Mouse (Mus musculus): ENCODE measurements around the gene Fchsd2.

DNA sequence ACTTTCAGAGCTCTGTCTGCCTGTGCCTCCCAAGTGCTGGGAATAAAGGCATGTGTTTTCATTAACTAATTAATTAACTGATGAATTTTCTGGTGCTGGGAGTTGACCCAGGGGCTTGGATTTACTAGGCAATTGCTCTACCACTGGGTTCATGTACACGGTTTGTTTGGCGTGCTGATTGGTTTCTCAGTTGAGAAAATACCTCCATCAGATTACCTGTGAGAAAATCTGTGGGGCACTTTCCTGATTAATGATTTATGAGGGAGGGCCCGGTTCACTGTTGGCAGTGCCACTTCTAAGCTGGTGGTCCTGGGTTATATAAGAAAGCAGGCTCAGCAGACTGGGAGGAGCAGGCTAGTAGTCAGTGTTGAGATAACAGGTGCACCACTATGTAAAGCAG, 38.0 kb downstream of the Fchsd2 start:
- TF ChIP-seq POLR2A (IDR thresholded peaks at IDR 0.05; ENCODE audit: low read depth, low read length) (no peak), CTCF (IDR thresholded peaks at IDR 0.05; ENCODE audit: extremely low read depth, insufficient read depth, insufficient read length, insufficient replicate concordance) (no peak)
